In the genomic region with DNA sequence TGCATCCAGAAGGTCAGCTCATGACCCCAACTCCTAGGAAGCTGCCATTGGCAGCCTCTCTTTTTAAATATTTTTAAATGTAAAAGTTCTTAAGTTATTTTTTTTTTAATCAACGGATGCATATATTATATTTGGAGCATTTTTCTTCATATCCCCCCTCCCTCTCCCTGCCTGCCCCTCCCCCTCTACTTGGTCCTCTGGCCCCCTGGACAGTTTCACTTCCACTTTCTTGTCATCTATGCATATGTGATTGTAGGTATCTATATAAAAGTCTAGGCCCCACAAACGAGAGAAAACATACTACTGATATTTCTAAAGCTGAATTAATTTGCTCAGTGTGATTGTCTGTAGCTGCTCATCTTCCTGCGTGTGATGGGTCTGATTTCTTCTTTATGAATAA, we compare ENCODE assay signal across 30 mouse cellular contexts. TPM values are rescaled to one million over a fixed set of nuclear protein-coding genes. Genes with fewer than 3 reads are reported as not detected.
"Had no signal": no experiment of that assay in that cellular context is flagged by ENCODE, and none has a peak within 500 bp of the region (broad histone marks: within the 10 kb centered on the region; RNA-seq: fewer than 3 reads in every experiment).

No protein-coding gene starts in this region.

- H3K9me3 ChIP-seq: heart, embryonic 10.5 days; heart, embryonic 12.5 days; hindbrain, embryonic 10.5 days; hindbrain, embryonic 12.5 days; kidney, embryonic 15.5 days; limb, embryonic 13.5 days; limb, embryonic 15.5 days; liver, embryonic 12.5 days had no signal

- H3K9ac ChIP-seq: heart, embryonic 12.5 days; hindbrain, embryonic 12.5 days; hindbrain, embryonic 14.5 days; kidney, embryonic 15.5 days; limb, embryonic 13.5 days; limb, embryonic 15.5 days; liver, embryonic 12.5 days had no signal

- H3K4me2 ChIP-seq: heart, embryonic 12.5 days; hindbrain, embryonic 12.5 days; hindbrain, embryonic 14.5 days; kidney, embryonic 15.5 days; limb, embryonic 13.5 days; limb, embryonic 15.5 days; liver, embryonic 12.5 days had no signal

- H3K27ac ChIP-seq: gastrocnemius, adult 2 months; heart, embryonic 10.5 days; hindbrain, embryonic 10.5 days; hindbrain, embryonic 12.5 days; hindbrain, embryonic 14.5 days; kidney, embryonic 15.5 days; kidney, postnatal 0 days; limb, embryonic 13.5 days; limb, embryonic 15.5 days; liver, embryonic 12.5 days had no signal

- H3K4me3 ChIP-seq: gastrocnemius, adult 2 months; heart, embryonic 10.5 days; heart, embryonic 12.5 days; hindbrain, embryonic 10.5 days; hindbrain, embryonic 12.5 days; kidney, embryonic 15.5 days; limb, embryonic 13.5 days; limb, embryonic 15.5 days; liver, embryonic 12.5 days had no signal

- H3K36me3 ChIP-seq: heart, embryonic 10.5 days; heart, embryonic 12.5 days; hindbrain, embryonic 10.5 days; hindbrain, embryonic 12.5 days; kidney, embryonic 15.5 days; limb, embryonic 13.5 days; limb, embryonic 15.5 days; liver, embryonic 12.5 days had no signal

- ATAC-seq: hindbrain, embryonic 16.5 days; intestine, embryonic 16.5 days; liver, embryonic 12.5 days had no signal

- DNase-seq: gastrocnemius, adult 2 months; gastrocnemius, postnatal 10 days; gastrocnemius, postnatal 25 days; heart, adult 18-20 months; heart, postnatal 10 days; heart, postnatal 4 days; kidney, adult 11 months; kidney, adult 2 months; kidney, adult 9 months; kidney, postnatal 14 days; kidney, postnatal 36 days; layer of hippocampus, adult 9-11 months; layer of hippocampus, postnatal 36 days; left cerebral cortex, postnatal 4 days had no signal

RNA-seq across cellular contexts. Expression of gene Runx3, which starts 4.7 kb away (rescaled TPM):
- total RNA-seq: layer of hippocampus, adult 18-20 months; layer of hippocampus, postnatal 14 days; layer of hippocampus, postnatal 36 days; left cerebral cortex, postnatal 10 days; left cerebral cortex, postnatal 25 days had no signal
- polyA plus RNA-seq: hindbrain, embryonic 14.5 days; hindbrain, embryonic 16.5 days had no signal
